Mouse (Mus musculus): ENCODE results near the gene Pgam5. TPM values are rescaled to one million over a fixed set of nuclear protein-coding genes. Genes with fewer than 3 reads are reported as not detected.

Pgam5 gene
- total and polyA plus RNA-seq, 3 experiments, result 62.8 to 128 (median 64.8) TPM

- dilution Hi-C loops (cut with MboI; ENCODE audit: extremely low pct_ligation_motif_present, extremely low pct_unique_long_range_greater_than_20kb, low sequenced_read_pairs), result no loop called here
- no peak for DNase-seq (ENCODE audit: extremely low read depth)
- Histone ChIP-seq H3K9me3 (replicated peaks; ENCODE audit: low read length) (no peaks in the 10 kb centered on the region), H3K36me3 (replicated peaks in 1 of 2; ENCODE audit: control insufficient read depth in 1 of 2, insufficient read depth in 1 of 2, low read length in 1 of 2) (peaks cover 44 to 80% of the 10 kb centered on the region in 2 experiments), H3K79me2 (replicated peaks; ENCODE audit: control insufficient read depth, extremely low read depth, insufficient read depth, poor library complexity, severe bottlenecking) (no peaks in the 10 kb centered on the region), H3K27me3 (replicated peaks) (no peaks in the 10 kb centered on the region), H3K4me3 (replicated peaks in 1 of 3; ENCODE audit: low read depth in 2 of 3, low read length in 2 of 3, poor library complexity in 1 of 3) (no peak overlapping the region), H3K27ac (ENCODE audit: insufficient read depth, low read depth) (no peak overlapping the region), H3K4me1 (ENCODE audit: control insufficient read depth in 1 of 2, insufficient read depth in 2 of 2) (no peaks in the 10 kb centered on the region), H3K4me2 (ENCODE audit: insufficient read depth, low read depth, poor library complexity, severe bottlenecking) (no peak overlapping the region), H3K9ac (ENCODE audit: insufficient read depth, low read depth) (no peak overlapping the region)
- in situ Hi-C loops (cut with MboI; ENCODE audit: low pct_ligation_motif_present, low pct_unique_long_range_greater_than_20kb, low sequenced_read_pairs), result no loop called here
- TF ChIP-seq HCFC1 (IDR thresholded peaks at IDR 0.05; ENCODE audit: low read depth, low read length) (no peak), ZNF384 (IDR thresholded peaks at IDR 0.05; ENCODE audit: low read depth, low read length) (no peak), E2F4 (IDR thresholded peaks at IDR 0.05; ENCODE audit: insufficient replicate concordance, low read depth, low read length) (no peak), UBTF (IDR thresholded peaks at IDR 0.05; ENCODE audit: low read depth, low read length) (no peak), GABPA (IDR thresholded peaks at IDR 0.05; ENCODE audit: insufficient replicate concordance, low read depth, low read length) (no peak), MAZ (IDR thresholded peaks at IDR 0.05; ENCODE audit: low read depth, low read length) (no peak), CHD2 (IDR thresholded peaks at IDR 0.05; ENCODE audit: low read length) (no peak), ZC3H11A (IDR thresholded peaks at IDR 0.05; ENCODE audit: low read depth, low read length) (no peak)
These were observed 47.0 kb downstream of the Pgam5 start for GRCm38 (mm10) chr5:110222757-110223156.

- Histone ChIP-seq H3K79me2 (replicated peaks; ENCODE audit: control insufficient read depth, extremely low read depth, insufficient read depth, poor library complexity, severe bottlenecking) (no peaks in the 10 kb centered on the region), H3K36me3 (replicated peaks in 1 of 2; ENCODE audit: control insufficient read depth in 1 of 2, insufficient read depth in 1 of 2, low read length in 1 of 2) (peaks cover 55 to 88% of the 10 kb centered on the region in 2 experiments), H3K27ac (ENCODE audit: insufficient read depth, low read depth) (no peak overlapping the region), H3K27me3 (replicated peaks) (no peaks in the 10 kb centered on the region), H3K4me2 (ENCODE audit: insufficient read depth, low read depth, poor library complexity, severe bottlenecking) (no peak overlapping the region), H3K4me3 (replicated peaks in 1 of 3; ENCODE audit: low read depth in 2 of 3, low read length in 2 of 3, poor library complexity in 1 of 3) (no peak overlapping the region), H3K4me1 (ENCODE audit: control insufficient read depth in 1 of 2, insufficient read depth in 2 of 2) (no peaks in the 10 kb centered on the region), H3K9me3 (replicated peaks; ENCODE audit: low read length) (no peaks in the 10 kb centered on the region), H3K9ac (ENCODE audit: insufficient read depth, low read depth) (no peak overlapping the region)
- TF ChIP-seq HCFC1 (IDR thresholded peaks at IDR 0.05; ENCODE audit: low read depth, low read length) (no peak), ZC3H11A (IDR thresholded peaks at IDR 0.05; ENCODE audit: low read depth, low read length) (no peak), SIN3A (IDR thresholded peaks at IDR 0.05; ENCODE audit: low read length) (no peak), CTCF (conservative IDR thresholded peaks at IDR 0.05 in 1 of 2, IDR thresholded peaks at IDR 0.05 in 1 of 2; ENCODE audit: low read depth in 2 of 2, low read length in 2 of 2) (no peak), RCOR1 (conservative IDR thresholded peaks at IDR 0.05; ENCODE audit: low read depth, low read length) (no peak), TBP (conservative IDR thresholded peaks at IDR 0.05; ENCODE audit: low read depth, low read length) (no peak), MAZ (IDR thresholded peaks at IDR 0.05; ENCODE audit: low read depth, low read length) (no peak), ZKSCAN1 (IDR thresholded peaks at IDR 0.05; ENCODE audit: borderline replicate concordance, low read depth, low read length) (no peak), MYC (IDR thresholded peaks at IDR 0.05; ENCODE audit: low read depth, low read length) (no peak), ELF1 (IDR thresholded peaks at IDR 0.05; ENCODE audit: low read depth, low read length) (no peak), POLR2A (IDR thresholded peaks at IDR 0.05; ENCODE audit: low read depth, low read length) (no peak), NELFE (IDR thresholded peaks at IDR 0.05; ENCODE audit: low read depth, low read length) (no peak), RAD21 (IDR thresholded peaks at IDR 0.05; ENCODE audit: low read depth, low read length) (no peak), USF1 (IDR thresholded peaks at IDR 0.05; ENCODE audit: low read depth, low read length) (no peak), PAX5 (IDR thresholded peaks at IDR 0.05; ENCODE audit: low read length) (no peak)
- in situ Hi-C loops (cut with MboI; ENCODE audit: low pct_ligation_motif_present, low pct_unique_long_range_greater_than_20kb, low sequenced_read_pairs) (no loop called here), dilution Hi-C loops (cut with MboI; ENCODE audit: extremely low pct_ligation_motif_present, extremely low pct_unique_long_range_greater_than_20kb, low sequenced_read_pairs) (no loop called here)
- no peak for DNase-seq (ENCODE audit: extremely low read depth)
These were observed 49.4 kb downstream of the Pgam5 start for GRCm38 (mm10) chr5:110220331-110220730.
